Mouse (Mus musculus) telencephalon, adult 2 months (tissue): ENCODE data around the gene Vps26a.

Experiments used
- DNase-seq: peaks from one replicate; pipeline ENCODE4 v3.0.0-alpha.2; 2011; ENCODE audit warnings: low read depth, low spot score

Vps26a gene

DNA sequence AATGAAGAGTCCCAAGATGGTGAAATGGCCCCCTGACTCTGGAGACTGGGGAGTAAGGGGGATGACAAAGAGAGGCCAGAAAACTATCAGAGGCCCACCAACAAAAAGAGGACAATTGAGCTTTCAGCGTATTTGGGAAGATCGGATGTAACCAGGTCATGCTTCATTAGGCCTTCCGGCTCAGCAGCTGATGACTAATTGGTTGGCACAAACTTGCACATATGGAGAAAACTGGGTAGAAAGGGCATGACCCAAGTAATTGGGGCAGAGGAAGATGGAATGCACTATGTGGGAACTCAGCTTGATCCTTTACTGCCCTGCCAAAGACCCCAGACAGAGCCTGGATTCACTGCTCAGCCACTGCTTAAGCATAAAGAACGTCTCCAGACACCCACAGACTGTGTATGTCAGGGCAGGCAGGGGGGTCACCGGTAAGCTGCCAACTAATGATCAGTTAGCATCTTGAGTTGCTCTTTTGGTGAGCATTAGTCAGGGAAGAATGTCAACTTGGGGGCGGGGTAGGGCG, 67.7 kb downstream of the Vps26a start:
- no peak for DNase-seq

DNA sequence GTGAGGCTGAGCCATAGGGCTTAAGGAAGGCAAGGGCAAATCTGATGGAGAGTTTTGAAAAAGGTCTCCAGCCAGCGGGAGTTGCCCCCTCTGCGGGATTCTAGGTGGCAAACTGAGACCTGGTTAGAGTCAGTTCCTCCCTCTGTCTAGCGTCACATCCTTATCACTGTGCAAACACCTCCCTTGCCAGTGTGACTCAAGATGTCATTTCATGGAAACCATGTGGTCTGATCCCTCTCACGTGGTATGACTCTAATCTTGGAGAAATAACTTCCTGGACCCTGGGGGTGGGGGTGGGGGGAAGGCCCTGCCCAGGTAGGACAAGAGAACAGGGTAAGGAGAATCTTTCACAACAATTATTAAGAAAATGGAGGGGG, 73.0 kb downstream of the Vps26a start:
- no peak for DNase-seq

DNA sequence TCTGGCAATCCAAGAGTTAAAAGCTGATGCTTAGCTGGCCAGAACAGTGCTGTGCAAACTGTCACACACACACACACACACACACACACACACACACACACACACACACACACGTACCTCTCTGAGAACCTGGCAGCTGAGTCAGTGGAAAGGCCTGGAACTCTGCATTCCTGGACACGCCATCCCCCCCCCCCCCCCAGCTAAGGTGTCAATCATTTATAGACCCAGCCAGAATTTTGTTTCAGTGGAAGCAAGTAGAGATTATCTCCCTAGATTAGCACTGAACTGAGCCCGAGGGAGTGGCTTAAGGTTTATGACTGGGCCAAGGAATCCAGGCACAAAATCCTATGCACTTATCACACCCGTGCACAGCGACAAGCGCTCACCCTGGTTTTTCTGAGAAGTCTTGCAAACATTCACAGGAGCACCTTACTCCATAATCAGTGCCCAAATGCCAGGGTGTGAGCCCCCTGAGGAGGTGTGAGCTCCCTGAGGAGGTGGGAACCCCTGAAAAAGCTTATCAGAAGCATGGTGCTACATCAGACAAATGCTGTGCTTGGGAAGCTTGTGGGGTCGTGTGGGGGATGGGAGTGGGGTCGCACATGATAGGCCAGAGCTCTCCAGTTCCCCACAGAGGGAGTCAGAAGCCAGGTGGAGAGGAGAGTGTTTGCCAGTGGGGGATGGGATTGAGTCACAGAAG, 73.5 kb downstream of the Vps26a start:
- DNase-seq = no peak

DNA sequence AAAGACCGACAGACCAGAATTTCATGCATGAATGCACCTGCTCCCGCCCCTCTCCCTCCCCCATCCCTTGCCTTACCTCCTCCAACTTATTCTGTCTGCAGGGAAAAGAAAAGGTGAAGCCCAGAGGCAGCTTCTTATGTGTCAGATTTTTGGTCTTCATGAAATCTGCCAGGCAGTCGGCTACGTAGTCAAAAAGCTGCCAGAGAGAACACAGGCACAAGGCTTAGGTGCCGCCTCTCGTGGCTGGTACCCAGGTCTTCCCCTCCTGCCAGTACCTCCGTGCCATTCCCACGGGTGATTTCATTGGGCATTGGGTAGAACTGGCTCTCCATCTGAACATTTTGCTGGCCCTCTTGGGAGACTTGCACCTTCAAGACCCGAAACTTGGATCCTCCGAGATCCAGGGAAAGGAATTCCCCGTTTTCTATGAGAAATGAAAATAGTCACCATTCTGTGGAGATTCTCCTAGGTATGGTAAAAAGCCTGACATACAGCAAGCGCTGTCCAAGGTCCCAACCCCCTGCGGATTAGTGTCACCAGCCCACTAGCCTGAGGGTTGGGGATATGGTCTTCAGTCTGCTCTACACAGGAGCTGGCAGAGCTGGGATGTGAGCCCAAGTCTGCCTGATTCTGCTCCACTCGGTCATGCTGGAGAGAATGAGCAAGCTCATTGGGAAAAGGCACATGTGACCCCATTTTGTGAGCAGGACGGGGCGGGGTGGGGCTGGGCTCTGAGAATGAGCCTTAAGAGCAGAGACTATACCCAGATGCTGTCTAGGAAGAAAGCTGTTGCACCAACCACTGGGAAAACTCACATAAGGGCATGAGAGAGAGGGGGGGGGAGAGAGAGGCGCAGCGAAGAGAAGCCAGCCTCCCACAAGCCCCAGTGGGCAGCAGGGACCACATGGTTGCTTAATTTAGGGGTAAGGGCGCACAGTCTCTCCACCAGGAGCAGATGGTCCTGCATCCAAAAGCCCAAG, 74.9 kb downstream of the Vps26a start:
- DNase-seq = peak; percentile 67

DNA sequence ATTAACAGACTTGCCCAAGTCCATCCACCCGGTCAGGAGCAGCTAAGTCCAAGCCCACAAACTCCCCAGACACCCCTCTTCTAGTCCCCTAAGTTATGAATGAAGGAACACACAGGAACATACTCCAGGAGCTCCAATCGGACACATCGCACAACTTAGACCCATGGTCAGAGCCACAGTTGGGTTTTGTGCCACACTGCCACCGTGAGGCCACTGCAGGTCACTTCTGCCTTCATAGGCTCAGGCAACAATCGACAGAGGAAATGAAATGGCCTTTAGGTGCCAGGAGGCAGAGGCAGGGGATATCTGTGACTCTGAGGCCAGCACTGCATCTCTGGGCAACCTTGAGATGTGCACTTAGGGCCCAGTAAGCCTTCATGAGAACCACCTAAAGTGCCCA, 75.7 kb downstream of the Vps26a start:
- peak; percentile 41 for DNase-seq
